Mouse (Mus musculus): ENCODE measurements around the gene Tex2.

DNA sequence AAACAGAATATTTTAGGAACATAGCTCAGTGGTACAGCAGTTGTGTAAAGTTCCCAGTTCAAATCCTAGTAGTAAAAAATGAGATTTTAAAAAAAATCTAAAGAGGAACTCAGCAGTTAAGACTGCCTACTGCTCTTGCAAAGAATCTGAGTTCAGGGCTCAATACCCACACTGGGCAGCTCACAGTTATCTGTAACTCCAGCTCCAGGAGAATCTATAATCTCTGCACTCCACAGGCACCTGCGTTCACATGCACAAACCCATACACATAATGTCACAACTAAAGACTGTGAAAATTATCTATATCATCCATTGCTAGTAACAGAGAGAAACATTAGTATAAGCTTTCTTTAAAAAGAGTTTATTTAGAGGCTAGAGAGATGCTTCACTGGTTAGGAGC, 152.6 kb downstream of the Tex2 start:
- no peak for TF ChIP-seq CTCF (IDR thresholded peaks at IDR 0.05; ENCODE audit: low read depth, low read length)
- TF ChIP-seq POLR2AphosphoS5 (IDR thresholded peaks at IDR 0.05; ENCODE audit: insufficient replicate concordance, low read depth, low read length), result no peak
- no peak for TF ChIP-seq GATA1 (IDR thresholded peaks at IDR 0.05; ENCODE audit: borderline replicate concordance, low read length)
- TF ChIP-seq TAL1 (conservative IDR thresholded peaks at IDR 0.05; ENCODE audit: low read depth, low read length), result no peak
- no peak for TF ChIP-seq GATA2 (IDR thresholded peaks at IDR 0.05; ENCODE audit: borderline replicate concordance, low read depth, low read length)

Measured in G1E (cell line).